Mouse (Mus musculus) cerebellum, adult 11-12 months (tissue): Measurements from ENCODE around the gene Gm13283.
A peak's percentile ranks its signal among the peaks of the same experiment; 100 is the strongest.
"Not testable (repeated sequence)": the region's sequence is repeated elsewhere in the genome, so short reads cannot be mapped to it uniquely, and the experiment has no call there.

ENCODE experiments used
- DNase-seq: peaks from one replicate; pipeline ENCODE4 v3.0.0; 2022

The Gm13283 gene

DNA sequence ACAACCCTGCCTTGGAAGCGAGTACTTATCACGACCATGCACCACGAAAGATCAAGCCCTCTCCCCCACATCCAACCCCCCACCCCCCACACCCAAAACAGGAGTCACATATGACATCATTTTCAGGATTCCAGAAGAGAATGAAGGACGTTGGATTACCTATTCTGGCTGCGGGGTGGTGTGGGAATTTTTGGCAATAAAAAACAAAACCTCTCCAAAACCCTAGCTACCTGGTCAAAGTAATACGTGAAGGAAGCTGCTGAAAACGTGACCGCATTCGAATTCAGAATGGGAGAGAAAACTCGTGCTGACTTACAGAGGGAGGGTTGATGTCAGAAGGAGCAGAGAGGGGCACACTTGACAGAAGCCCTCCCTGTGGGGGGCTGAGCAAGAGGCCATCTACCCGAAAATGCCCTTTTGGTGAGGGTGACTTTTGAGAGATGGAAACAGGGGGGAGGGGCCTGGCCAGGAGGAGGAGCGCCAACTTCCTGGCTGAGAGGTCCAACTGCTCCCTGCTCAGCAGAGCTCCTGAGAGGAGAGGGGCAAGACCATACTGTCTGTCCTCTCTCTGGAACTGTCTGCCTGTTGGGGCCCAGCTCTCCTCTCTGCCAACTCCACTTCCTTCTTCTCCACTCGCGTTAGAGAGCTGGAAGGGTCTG is at the start of gene Gm13283:
Gene Gm13283, plus strand, starts transcription at position 510 of the 659 bp plus-strand sequence.
- peak; percentile 74 for DNase-seq

DNA sequence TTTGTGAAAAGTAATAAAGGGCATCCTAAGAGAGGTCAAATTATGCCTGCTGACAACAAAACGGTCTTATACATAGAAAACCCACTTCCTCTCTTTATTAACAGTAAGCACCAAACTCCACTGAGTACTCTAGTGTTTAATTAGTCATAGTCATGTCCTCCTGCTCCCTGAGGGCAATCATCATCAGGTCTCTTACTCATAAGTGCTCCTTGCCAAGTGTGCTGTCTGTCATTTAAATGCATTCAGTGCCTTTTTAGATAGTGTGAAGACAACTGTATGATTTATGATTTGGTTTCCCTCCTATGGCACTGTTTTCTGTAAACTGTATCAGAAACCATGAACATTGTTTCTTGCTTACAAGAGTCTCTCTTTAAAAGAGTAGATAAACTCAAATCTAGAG is 45.6 kb upstream of the Gm13283 start:
- no peak for DNase-seq

DNA sequence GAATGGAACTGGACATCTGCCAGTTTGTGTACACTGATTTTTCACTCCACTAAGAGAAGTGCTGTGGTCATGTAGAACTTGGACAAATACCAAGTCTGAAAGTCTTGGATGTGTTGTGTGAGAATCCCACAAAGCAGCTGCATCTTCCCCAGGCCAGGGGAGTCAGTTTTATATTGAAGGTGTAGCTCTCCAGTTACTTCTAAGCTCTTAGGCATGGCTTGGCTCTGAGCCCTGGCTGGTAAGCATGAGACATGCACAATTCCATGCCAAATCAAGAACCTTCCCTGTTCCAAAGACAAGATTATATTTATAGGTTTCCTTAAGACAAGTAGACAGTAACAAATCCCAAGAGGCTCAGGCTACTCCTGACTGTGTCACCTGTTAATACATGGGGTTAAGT is 44.9 kb upstream of the Gm13283 start:
- peak; percentile 13 for DNase-seq

DNA sequence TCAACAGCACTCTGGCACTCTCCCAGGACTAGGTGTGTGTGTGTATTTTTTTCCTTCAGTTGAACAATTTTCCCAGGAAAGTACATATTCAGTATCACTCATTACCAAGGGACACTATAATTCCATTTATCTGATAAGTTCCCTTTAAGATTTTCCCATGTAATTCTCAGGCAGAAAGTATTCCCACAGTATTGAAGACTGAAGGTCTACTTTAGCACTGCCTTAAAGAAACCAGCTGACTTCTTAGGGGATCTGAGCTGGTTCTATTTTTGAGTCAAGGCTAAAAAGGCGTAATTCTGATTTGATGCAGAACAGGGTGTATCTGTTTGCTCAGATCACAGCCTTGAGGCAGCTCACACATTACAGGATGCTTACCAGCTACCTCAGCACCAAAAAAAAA is 41.2 kb upstream of the Gm13283 start:
- no peak for DNase-seq

DNA sequence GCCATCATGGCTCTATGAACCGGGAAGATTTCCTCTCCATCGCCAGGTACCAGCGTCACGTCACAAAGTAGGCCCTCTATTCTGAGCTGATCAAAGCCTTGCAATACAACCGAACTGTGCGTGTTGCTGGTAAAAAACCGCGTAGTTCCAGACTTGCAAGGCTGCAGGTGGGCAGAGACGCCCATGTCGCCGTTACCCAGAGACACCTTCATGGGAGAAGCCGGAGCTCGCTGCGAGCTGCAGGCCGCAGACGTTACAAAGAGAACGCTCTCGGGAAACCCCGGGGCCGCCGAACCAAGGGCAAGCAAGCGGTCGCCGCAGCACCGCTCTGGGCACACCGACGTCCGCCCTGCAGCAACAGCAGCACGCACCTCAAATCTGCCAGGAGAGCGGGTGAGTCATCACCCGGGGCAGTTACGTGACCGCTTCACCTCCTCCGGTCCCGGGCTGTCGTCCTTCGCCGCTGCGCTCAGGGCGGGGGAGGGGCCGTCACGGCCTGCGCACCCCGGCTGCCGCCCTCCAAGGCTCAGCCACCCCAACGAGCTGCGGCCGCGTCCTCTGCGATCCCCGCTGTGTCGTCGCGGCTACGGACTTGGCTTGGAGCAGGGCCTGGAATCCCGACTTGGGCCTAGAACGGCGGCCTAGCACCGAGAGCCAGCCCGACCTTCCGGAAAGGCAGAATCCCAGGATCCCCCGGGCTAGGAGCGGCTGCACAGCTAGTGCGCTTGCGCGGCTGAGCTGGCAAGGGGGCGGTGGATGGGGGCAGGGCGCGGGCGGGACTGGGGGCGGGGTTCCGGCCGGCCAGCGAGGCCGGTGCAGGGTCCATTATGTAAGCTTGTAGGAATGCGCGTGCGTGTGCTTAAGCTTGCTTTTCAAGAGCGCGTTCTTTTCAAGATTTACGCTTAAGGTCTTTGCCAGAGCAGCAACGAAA is 37.9 kb upstream of the Gm13283 start, which contains the start of the genes Gm26566 and Klhl9:
Gene Gm26566, plus strand, starts transcription at position 15 of the 931 bp plus-strand sequence.
Gene Klhl9, minus strand, starts transcription at position 675 of the 931 bp plus-strand sequence.
- DNase-seq: peak; percentile 94

DNA sequence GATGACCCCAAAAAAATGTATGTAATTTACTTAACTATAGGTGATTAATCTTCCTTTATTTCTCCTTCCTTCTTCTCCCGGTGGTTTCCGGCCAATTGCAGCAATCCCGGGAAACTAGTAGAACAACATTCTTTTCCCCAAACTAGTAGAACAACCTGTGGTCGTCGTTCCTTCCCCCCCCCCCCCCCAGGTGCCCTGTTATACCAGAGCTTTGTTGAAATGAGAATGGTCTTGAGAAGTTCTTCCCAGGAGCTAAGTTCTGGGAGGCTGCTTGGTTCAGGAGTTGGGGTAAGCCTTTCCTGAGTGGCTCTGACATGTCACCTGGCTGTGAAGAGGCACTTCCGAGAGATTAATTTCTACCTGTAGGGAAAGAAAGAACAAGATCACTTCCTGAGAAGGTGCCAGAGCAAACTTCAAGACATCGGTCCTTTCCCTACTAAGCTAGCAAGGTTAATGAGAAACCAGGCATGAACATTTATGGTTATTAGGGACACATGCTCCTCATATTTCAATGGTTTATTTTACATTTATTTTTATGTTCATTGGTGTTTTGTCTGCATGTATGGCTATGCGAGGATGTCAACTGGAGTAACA is 36.3 kb upstream of the Gm13283 start:
- peak; percentile 10 for DNase-seq

DNA sequence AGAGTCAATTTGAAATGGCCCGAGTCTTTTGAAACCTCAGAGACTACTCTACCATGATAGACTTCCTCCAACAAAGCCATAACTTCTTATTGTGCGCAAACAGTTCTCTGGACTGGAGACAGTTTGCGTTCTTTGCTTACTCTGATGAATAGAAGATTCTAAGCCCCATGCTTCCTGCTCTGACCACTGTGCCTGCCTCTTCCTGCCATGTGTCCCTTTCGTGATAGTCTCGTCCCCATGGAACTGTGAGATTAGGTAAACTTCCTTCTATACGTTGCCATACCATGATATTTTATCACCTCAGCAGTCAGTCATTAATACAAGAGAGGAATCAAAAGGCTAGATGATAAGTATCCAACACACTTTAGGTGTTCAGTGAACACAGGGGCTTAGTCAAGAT is 33.2 kb upstream of the Gm13283 start:
- DNase-seq: no peak

DNA sequence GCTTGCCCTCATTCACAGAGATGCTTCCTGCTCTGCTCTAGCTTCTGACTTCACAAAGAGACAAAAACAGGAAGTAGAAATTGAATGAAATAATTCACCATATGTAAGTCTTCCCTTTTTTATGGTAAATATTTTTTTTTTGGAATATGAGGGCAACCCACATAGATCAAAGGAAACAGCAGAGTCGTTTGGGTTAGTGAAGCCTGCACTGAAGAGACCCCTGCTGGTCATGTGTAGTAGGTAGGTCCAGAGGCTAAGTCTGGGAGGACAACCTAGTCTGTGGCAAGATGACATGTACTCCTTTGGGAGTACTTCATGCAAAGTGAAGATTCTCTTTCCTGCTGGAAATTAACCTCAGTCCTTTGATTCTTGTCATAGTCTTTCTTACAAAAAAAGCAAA is 32.6 kb upstream of the Gm13283 start:
- no peak for DNase-seq

DNA sequence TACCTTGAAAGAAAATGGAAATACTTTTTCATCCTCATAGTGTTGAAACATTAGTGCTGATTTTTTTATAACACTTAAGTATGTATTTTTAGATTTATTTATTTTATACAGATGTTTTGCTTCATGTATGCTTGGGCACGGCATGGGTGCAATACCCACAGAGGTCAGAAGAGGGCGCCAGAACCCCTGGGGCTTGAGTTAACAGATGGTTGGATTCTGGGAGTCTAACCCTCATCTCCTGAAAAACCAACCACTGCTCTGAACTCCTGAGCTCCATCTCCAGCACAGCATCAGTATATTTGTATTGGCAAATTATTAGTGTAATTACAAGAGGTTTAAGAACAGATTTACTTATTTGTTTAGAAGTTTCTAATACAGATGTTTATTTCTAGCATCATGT is 21.4 kb upstream of the Gm13283 start:
- peak; percentile 27 for DNase-seq

DNA sequence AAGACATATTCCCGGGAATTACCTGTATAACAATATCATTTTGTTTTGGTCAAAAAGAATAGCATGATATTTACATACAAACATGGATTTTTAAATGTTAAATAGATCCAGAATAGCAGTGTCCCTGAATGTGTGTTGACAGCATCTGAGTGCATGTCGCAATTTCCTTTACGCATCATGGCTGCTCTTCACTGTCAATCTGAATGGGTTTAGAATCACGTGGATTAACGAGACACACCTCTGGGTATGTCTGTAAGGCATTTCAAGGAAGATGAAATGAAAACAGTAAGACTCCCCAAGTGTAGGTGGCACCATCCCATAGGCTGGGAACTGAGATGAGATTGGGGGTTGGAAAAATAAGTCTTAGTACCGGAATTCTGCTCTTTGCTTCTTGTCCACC is 20.9 kb upstream of the Gm13283 start:
- DNase-seq: no peak

DNA sequence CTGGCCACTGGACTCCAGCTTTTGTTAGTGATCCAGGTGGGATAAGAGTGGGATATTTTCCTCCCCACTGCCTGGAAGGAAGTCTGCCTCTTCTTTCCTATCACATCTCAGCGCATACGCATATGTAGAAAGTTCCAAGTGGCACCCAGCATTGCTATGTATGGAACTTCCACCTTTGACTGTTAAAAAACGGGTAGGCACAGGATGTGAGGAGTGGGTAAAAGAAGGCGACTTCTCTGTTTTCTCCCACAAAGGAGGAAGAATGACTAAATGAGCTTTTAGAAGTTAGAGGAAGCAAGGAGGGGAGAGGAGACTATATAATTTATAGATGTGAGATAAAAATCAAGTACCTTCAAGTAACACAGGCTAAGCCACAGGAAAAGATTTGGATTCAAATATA is 18.5 kb upstream of the Gm13283 start:
- no peak for DNase-seq

DNA sequence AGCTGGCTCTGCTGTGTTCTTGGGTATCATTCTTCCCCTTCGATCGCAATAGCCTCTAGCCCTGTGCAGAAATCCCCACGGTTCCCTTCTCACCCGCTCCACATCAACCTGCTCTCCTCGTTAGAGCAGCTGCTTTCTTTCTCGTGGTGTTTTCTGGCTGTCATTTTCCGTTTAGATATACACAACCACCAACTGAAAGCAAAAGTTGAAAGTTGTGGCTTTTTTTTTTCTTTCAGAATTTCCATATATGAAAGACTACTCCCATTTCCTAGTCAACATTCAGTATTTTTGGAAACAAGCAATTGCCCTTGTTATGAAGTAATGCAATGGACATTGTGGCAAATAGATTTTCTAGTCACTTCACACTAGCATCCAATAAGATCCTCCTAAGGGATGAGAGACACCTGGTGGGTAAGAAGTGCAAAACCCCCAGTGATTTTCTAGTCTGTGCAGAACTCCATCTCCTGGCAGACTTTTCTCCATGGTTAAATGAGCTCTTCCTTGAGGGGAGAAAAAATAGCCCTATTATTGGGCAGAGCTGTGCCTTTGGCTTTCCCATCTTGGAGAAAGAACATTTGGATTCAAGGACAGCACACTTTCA is 17.0 kb upstream of the Gm13283 start:
- no peak for DNase-seq

DNA sequence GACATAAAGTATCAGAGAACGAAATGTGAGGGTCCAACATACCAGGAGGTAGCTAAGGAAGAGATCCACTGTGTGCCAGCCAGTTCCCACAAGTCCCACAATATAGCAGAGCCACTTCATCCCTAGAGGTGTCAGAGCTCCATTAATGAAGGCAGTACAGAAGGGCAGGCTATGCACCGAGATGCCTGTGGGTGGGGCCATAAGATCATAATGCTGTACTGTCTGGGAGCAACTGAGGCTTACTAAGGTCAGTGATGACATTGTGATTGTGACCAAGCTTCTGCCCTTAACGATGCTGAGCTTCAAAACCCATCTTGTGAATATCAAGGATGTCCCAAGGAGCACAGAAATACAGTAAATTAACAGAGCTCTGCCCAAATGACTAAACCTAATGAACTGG is 15.7 kb upstream of the Gm13283 start:
- DNase-seq: no peak

DNA sequence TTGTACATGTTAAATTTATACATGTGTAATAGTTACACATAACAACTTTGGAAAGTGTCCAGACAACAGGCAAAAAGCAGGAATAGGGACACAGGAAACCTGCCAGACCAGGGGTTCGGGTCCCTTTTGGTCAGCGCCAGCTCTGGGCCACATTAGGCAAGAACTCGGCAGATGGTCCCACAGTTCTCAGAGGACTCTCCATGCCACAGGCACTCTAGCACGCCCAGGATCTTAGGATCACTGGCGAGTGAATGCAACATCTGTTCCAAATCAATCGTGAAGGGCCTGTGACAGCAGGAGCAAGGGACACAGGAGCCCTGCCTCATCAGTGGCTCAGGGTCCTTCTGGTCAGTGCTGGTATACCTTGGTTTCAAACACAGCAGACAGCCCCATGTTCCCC is 10.0 kb upstream of the Gm13283 start:
- no peak for DNase-seq

DNA sequence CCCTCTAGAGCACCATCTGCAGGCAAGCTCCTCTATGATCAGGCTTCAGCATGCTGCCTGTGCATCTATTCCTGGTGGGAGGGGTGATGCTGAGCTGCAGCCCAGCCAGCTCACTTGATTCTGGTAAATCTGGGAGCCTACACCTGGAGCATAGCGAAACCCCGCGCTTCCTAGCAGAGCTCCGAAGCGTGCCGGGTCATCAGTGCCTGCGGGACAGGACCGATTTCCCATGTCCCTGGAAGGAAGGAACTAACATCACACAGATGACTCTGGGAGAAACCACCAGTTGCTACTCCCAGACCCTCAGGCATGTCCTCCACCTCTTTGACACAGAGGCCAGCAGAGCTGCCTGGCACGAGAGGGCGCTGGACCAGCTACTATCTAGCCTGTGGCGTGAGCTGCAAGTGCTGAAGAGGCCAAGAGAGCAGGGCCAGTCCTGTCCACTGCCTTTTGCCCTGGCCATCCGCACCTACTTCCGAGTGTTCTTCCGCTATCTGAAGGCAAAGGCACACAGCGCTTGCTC is 5.0 kb upstream of the Gm13283 start, which contains the start of gene Gm13271:
Gene Gm13271, plus strand, starts transcription at position 51 of the 523 bp plus-strand sequence.
- DNase-seq: peak; percentile 90

DNA sequence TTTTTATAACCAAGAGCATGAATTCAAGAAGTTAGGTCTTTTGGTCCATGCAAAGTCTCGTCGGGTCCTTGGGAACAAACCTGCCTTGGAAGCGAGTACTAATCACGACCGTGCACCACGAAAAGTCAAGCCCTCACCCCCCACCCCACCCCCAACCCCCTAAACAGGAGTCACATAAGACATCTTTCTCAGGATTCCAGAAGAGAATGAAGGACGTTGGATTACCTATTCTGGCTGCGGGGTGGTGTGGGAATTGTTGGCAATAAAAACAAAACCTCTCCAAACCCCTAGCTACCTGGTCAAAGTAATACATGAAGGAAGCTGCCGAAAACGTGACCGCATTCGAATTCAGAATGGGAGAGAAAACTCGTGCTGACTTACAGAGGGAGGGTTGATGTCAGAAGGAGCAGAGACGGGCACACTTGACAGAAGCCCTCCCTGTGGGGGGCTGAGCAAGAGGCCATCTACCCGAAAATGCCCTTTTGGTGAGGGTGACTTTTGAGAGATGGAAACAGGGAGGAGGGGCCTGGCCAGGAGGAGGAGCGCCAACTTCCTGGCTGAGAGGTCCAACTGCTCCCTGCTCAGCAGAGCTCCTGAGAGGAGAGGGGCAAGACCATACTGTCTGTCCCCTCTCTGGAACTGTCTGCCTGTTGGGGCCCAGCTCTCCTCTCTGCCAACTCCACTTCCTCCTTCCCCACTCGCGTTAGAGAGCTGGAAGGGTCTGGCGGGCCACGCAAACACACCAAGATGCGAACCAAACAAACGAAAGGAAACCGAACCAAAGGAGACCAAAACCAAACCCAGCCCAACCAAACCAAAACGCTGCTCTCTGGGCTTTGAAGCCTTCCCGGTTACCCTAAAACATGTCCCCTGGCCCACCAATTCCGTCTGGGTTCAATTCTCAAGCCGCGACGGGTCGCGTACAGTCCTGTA is 3.1 kb upstream of the Gm13283 start:
- not testable (repeated sequence) for DNase-seq

DNA sequence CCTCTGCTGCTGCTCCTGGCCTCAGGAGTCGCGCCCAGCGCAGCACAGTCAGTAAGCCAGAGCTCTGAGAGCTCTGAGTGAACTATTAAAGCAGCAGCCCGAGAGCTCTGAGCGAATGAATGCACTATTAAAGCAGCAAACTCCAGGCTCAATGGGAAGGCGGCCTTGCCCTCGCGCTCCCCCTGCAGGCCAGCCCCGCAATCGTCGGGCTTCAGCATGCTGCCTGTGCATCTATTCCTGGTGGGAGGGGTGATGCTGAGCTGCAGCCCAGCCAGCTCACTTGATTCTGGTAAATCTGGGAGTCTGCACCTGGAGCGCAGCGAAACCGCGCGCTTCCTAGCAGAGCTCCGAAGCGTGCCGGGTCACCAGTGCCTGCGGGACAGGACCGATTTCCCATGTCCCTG is 2.3 kb upstream of the Gm13283 start:
- peak; percentile 96 for DNase-seq

DNA sequence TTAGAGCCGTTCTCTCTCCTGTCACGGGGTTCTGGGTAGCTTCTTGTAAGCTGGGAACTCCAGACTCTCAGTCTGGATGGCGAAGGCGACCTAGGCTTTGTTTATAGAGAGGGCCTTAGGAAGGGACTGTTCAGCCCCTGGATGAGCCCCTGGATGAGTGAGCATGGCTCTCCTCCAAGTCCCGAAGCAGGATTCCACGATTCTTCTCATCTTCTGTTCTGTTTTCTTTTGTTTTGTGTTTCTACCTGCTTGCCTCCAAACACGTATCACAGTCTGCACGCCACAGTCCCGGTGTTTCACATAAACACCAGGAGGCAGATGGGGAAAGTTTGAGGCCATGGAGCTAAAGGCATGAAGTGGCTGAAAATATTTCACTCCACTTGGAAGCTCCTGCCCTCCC is 1.2 kb upstream of the Gm13283 start:
- peak; percentile 52 for DNase-seq

DNA sequence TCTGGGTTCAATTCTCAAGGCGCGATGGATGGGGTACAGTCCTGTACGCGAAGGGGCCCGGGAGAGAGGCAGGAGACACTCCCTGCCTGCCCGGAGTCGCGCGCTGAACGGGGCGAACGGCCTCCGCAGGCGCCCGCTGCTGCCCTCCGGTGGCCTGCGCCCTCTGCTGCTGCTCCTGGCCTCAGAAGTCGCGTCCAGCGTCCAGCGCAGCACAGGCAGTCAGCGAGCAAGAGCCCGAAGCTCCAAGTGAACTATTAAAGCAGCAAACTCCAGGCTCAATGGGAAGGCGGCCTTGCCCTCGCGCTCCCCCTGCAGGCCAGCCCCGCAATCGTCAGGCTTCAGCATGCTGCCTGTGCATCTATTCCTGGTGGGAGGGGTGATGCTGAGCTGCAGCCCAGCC is 512 bp downstream of the Gm13283 start:
- peak; percentile 80 for DNase-seq

DNA sequence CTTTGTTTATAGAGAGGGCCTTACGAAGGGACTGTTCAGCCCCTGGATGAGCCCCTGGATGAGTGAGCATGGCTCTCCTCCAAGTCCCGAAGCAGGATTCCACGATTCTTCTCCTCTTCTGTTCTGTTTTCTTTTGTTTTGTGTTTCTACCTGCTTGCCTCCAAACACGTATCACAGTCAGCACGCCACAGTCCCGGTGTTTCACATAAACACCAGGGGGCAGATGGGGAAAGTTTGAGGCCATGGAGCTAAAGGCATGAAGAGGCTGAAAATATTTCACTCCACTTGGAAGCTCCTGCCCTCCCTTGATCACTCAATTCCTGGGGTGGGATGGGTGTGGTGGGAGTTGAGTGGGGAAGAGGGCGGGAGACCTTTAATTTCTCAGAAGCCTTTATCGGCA is 1.9 kb downstream of the Gm13283 start:
- peak; percentile 89 for DNase-seq

DNA sequence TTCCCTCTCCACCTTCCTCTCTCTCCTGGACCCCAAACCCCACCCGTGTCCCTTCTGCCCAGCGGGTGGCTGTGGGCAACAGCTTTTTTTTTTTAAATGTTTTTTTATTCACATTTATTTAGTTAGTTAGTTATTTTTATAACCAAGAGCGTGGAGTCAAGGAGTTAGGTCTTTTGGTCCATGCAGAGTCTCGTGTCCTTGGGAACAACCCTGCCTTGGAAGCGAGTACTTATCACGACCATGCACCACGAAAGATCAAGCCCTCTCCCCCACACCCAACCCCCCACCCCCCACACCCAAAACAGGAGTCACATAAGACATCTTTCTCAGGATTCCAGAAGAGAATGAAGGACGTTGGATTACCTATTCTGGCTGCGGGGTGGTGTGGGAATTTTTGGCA is 2.4 kb downstream of the Gm13283 start:
- peak; percentile 58 for DNase-seq
